Mouse (Mus musculus) splenic B cell, adult 2 months (primary cell): Measurements from ENCODE around the gene Tap2.

ENCODE experiments used
- DNase-seq: peaks from one replicate; pipeline ENCODE4 v3.0.0-alpha.2; 2011; ENCODE audit warnings: low read depth, low spot score
- H3K27me3 ChIP-seq: 2 replicates; pipeline ENCODE4 v1.6.1; 2012; ENCODE audit warnings: mild to moderate bottlenecking, low read length, moderate library complexity, mixed read lengths; ENCODE audit not compliant: control insufficient read depth, poor library complexity, insufficient read depth, severe bottlenecking
- H3K36me3 ChIP-seq: 2 replicates; pipeline ENCODE4 v1.6.1; 2012; ENCODE audit warnings: mild to moderate bottlenecking, low read length, moderate library complexity, mixed read lengths; ENCODE audit not compliant: control insufficient read depth, poor library complexity, insufficient read depth, severe bottlenecking

Tap2 gene

GRCm38 (mm10) chr17:34240366-34240765, 37.0 kb downstream of the Tap2 start:
- DNase-seq = no peak
- Histone ChIP-seq H3K36me3 (peaks cover 26% of the 10 kb centered on the region), H3K27me3 (no peaks in the 10 kb centered on the region)

- Histone ChIP-seq H3K36me3 (peaks cover 26% of the 10 kb centered on the region), H3K27me3 (no peaks in the 10 kb centered on the region)
- no peak for DNase-seq
These were observed 37.6 kb downstream of the Tap2 start for GRCm38 (mm10) chr17:34240916-34241315.

GRCm38 (mm10) chr17:34244656-34245055, 41.3 kb downstream of the Tap2 start:
- no peak for DNase-seq

GRCm38 (mm10) chr17:34247047-34247446, 43.7 kb downstream of the Tap2 start:
- no peaks in the 10 kb centered on the region for H3K27me3 ChIP-seq
- H3K36me3 ChIP-seq = peaks cover 16% of the 10 kb centered on the region
- DNase-seq = peak; percentile 58

More at GRCm38 (mm10) chr17:34244656-34245055, 41.3 kb downstream of the Tap2 start:
- Histone ChIP-seq H3K36me3 (peaks cover 26% of the 10 kb centered on the region), H3K27me3 (no peaks in the 10 kb centered on the region)

GRCm38 (mm10) chr17:34248764-34249163, 45.4 kb downstream of the Tap2 start:
- H3K36me3 ChIP-seq = peaks cover 3% of the 10 kb centered on the region; the same call in 1 of the 2 replicates
- DNase-seq = peak; percentile 81
- no peaks in the 10 kb centered on the region for H3K27me3 ChIP-seq

- no peak for DNase-seq
- Histone ChIP-seq H3K36me3 (peaks cover 1% of the 10 kb centered on the region; the same call in 1 of the 2 replicates), H3K27me3 (no peaks in the 10 kb centered on the region)
These were observed 46.0 kb downstream of the Tap2 start for GRCm38 (mm10) chr17:34249361-34249760.

GRCm38 (mm10) chr17:34249878-34250277, 46.6 kb downstream of the Tap2 start:
- peaks cover 1% of the 10 kb centered on the region; the same call in 1 of the 2 replicates for H3K36me3 ChIP-seq

GRCm38 (mm10) chr17:34251666-34252065, 48.3 kb downstream of the Tap2 start:
- Histone ChIP-seq H3K27me3 (no peaks in the 10 kb centered on the region), H3K36me3 (no peaks in the 10 kb centered on the region; the same call in none of the 2 replicates)
- peak; percentile 50 for DNase-seq

More at GRCm38 (mm10) chr17:34249878-34250277, 46.6 kb downstream of the Tap2 start:
- peak; percentile 89 for DNase-seq
- H3K27me3 ChIP-seq = no peaks in the 10 kb centered on the region

- peaks cover 2% of the 10 kb centered on the region; the same call in 1 of the 2 replicates for H3K36me3 ChIP-seq
- H3K27me3 ChIP-seq = no peaks in the 10 kb centered on the region
- peak; percentile 74 for DNase-seq
These were observed 53.2 kb downstream of the Tap2 start for GRCm38 (mm10) chr17:34256501-34256900.

GRCm38 (mm10) chr17:34257594-34258375, 54.5 kb downstream of the Tap2 start, which contains the start of gene H2-Ab1:
H2-Ab1 (plus strand) TSS chr17:34257689.
- peak; percentile 100 for DNase-seq
- peaks cover 2% of the 10 kb centered on the region; the same call in 1 of the 2 replicates for H3K36me3 ChIP-seq
- H3K27me3 ChIP-seq = no peaks in the 10 kb centered on the region

- Histone ChIP-seq H3K36me3 (peaks cover 18% of the 10 kb centered on the region), H3K27me3 (no peaks in the 10 kb centered on the region)
- DNase-seq = peak; percentile 44
These were observed 57.2 kb downstream of the Tap2 start for GRCm38 (mm10) chr17:34260551-34260950.

GRCm38 (mm10) chr17:34261502-34261901, 58.2 kb downstream of the Tap2 start:
- peak; percentile 99 for DNase-seq
- no peaks in the 10 kb centered on the region for H3K27me3 ChIP-seq
- peaks cover 18% of the 10 kb centered on the region for H3K36me3 ChIP-seq

GRCm38 (mm10) chr17:34263068-34263467, 59.7 kb downstream of the Tap2 start:
- peak; percentile 100 for DNase-seq
- no peaks in the 10 kb centered on the region for H3K27me3 ChIP-seq
- H3K36me3 ChIP-seq = peaks cover 31% of the 10 kb centered on the region

GRCm38 (mm10) chr17:34263811-34264371, 60.6 kb downstream of the Tap2 start:
- Histone ChIP-seq H3K36me3 (peaks cover 38% of the 10 kb centered on the region), H3K27me3 (no peaks in the 10 kb centered on the region)
- peak; percentile 91 for DNase-seq
